Mouse (Mus musculus): ENCODE data around the gene Plcd1.

DNA sequence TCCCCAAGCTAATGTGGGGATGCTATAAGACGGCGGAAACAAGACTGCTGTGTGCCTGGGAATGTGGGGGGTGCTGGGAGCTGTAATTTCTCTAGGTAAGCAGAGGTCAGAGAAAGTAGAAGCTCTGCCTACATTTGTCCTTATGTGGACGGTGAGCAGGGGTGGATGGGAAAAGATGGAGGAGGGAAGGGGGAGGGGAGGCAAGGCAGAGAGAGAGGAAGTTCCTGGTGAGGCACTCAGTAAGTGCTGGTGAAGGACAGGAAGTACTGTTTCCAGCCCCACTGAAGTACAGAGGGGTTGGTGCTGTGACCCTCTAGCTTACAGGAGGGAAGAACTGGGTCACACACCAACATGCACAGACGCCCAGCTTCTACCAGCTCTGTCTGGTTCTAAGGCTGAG lies 29.0 kb downstream of the Plcd1 start:
- TF ChIP-seq CTCF (IDR thresholded peaks at IDR 0.05) (no peak), EP300 (IDR thresholded peaks at IDR 0.05) (no peak)
